Mouse (Mus musculus) midbrain, embryonic 16.5 days (tissue): ENCODE measurements around the gene Sdr9c7. TPM values are rescaled to one million over a fixed set of nuclear protein-coding genes. Genes with fewer than 3 reads are reported as not detected.
"Not testable (repeated sequence)": the region's sequence is repeated elsewhere in the genome, so short reads cannot be mapped to it uniquely, and the experiment has no call there.

Source experiments
- ATAC-seq: fragments of 200-750 bp; cut with Nextera tagmentation; 2 replicates; pipeline ENCODE4 v1.8.0; 2017; ENCODE audit warnings: moderate TSS enrichment
- H3K27ac ChIP-seq: fragments of 300-500 bp; sonication (generic); 2 replicates; pipeline ENCODE4 v1.5.1; 2014; ENCODE audit warnings: mild to moderate bottlenecking, low read length, mixed read lengths
- H3K27me3 ChIP-seq: fragments of 300-500 bp; sonication (generic); 2 replicates; pipeline ENCODE4 v1.6.1; 2014; ENCODE audit warnings: low read depth, low read length, mixed read lengths; ENCODE audit not compliant: control insufficient read depth, insufficient read depth
- H3K36me3 ChIP-seq: fragments of 300-500 bp; sonication (generic); 2 replicates; pipeline ENCODE4 v1.6.1; 2014; ENCODE audit warnings: mild to moderate bottlenecking, low read length, moderate library complexity, mixed read lengths; ENCODE audit not compliant: control insufficient read depth, insufficient read depth
- H3K4me1 ChIP-seq: fragments of 300-500 bp; sonication (generic); 2 replicates; pipeline ENCODE4 v1.6.1; 2014; ENCODE audit warnings: mild to moderate bottlenecking, low read length, mixed read lengths; ENCODE audit not compliant: control insufficient read depth, insufficient read depth
- H3K4me2 ChIP-seq: fragments of 300-500 bp; sonication (generic); 2 replicates; pipeline ENCODE4 v1.6.1; 2014; ENCODE audit warnings: mild to moderate bottlenecking, low read length, mixed read lengths
- H3K4me3 ChIP-seq: fragments of 300-500 bp; sonication (generic); 2 replicates; pipeline ENCODE4 v1.5.1; 2014; ENCODE audit warnings: low read depth, mild to moderate bottlenecking, low read length, moderate library complexity, mixed read lengths
- H3K9ac ChIP-seq: fragments of 300-500 bp; sonication (generic); 2 replicates; pipeline ENCODE4 v1.6.1; 2014; ENCODE audit warnings: low read depth, low read length, mixed read lengths
- H3K9me3 ChIP-seq: fragments of 300-500 bp; sonication (generic); replicated peaks from 2 replicates; pipeline ENCODE4 v1.6.1; 2014; ENCODE audit warnings: mild to moderate bottlenecking, low read length, mixed read lengths; ENCODE audit not compliant: control insufficient read depth, poor library complexity, severe bottlenecking
- WGBS: fragments of 180-500 bp; shearing (Covaris S2); extraction: QIAGEN DNeasy Blood & Tissue Kit; methylation state at CpG from one replicate; pipeline ENCODE4 v1.1.7; 2014; 5-methylcytosine and 5-hydroxymethylcytosine counted together
- polyA plus RNA-seq: library from polyadenylated mRNA; unstranded; fragments of >200 nt; fragmentation: Nextera tagmentation; extraction: Ambion mirVana; gene quantifications from 2 replicates; pipeline ENCODE4 v1.2.1, GENCODE M21; 2015

Gene Sdr9c7
- polyA plus RNA-seq, 1 experiment from 2014 or later = not detected

DNA sequence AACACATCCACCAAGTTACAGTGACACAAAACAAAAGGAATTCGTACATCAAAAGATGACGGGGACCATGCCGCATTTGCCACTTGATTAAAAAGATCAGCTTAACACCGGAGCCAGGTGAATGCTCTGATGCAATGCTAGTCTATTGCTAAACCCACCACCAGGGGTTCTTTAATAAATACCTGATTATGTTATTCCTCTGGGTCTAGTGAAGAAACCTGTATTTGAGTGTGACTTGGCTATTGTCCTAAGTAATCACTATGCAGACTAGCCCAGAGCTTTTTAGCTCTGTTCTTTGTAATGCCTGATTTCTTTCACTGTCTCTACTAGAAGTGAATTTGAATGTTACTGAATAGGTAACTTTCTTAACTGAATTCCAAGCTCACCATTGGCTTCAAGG is 17.3 kb upstream of the Sdr9c7 start:
- H3K9me3 ChIP-seq = no peaks in the 10 kb centered on the region
- ATAC-seq = no peak
- H3K27ac ChIP-seq = no peak overlapping the region
- no peak overlapping the region for H3K9ac ChIP-seq
- WGBS = 78% methylated on average over 4 of the region's 4 CpGs
- no peak overlapping the region for H3K4me3 ChIP-seq
- H3K27me3 ChIP-seq = no peaks in the 10 kb centered on the region
- H3K4me2 ChIP-seq = no peak overlapping the region
- no peaks in the 10 kb centered on the region for H3K4me1 ChIP-seq
- no peaks in the 10 kb centered on the region for H3K36me3 ChIP-seq

- 73% methylated on average over 1 of the region's 1 CpGs for WGBS
- no peak overlapping the region for H3K4me3 ChIP-seq
- H3K27ac ChIP-seq = no peak overlapping the region
- no peaks in the 10 kb centered on the region for H3K36me3 ChIP-seq
- no peaks in the 10 kb centered on the region for H3K4me1 ChIP-seq
- H3K9me3 ChIP-seq = no peaks in the 10 kb centered on the region
- no peaks in the 10 kb centered on the region for H3K27me3 ChIP-seq
- H3K9ac ChIP-seq = no peak overlapping the region
- no peak overlapping the region for H3K4me2 ChIP-seq
- no peak for ATAC-seq
These were observed 11.8 kb upstream of the Sdr9c7 start for GRCm38 (mm10) chr10:127886551-127886950.

- no peak overlapping the region for H3K4me3 ChIP-seq
- no peak for ATAC-seq
- H3K4me2 ChIP-seq = no peak overlapping the region
- H3K9me3 ChIP-seq = no peaks in the 10 kb centered on the region
- H3K36me3 ChIP-seq = no peaks in the 10 kb centered on the region
- H3K27ac ChIP-seq = no peak overlapping the region
- no peaks in the 10 kb centered on the region for H3K4me1 ChIP-seq
- no peaks in the 10 kb centered on the region for H3K27me3 ChIP-seq
- H3K9ac ChIP-seq = no peak overlapping the region
- WGBS = 87% methylated on average over 4 of the region's 4 CpGs
These were observed 11.3 kb upstream of the Sdr9c7 start for GRCm38 (mm10) chr10:127886971-127887370.

- no peak for ATAC-seq
- H3K9me3 ChIP-seq = no peaks in the 10 kb centered on the region
- no peak within 1 kb of the TSS for H3K4me3 ChIP-seq
These were observed 9.7 kb upstream of the Sdr9c7 start, which contains the start of gene Rdh7 for GRCm38 (mm10) chr10:127888605-127889004. Rdh7 (minus strand) TSS chr10:127888817.

DNA sequence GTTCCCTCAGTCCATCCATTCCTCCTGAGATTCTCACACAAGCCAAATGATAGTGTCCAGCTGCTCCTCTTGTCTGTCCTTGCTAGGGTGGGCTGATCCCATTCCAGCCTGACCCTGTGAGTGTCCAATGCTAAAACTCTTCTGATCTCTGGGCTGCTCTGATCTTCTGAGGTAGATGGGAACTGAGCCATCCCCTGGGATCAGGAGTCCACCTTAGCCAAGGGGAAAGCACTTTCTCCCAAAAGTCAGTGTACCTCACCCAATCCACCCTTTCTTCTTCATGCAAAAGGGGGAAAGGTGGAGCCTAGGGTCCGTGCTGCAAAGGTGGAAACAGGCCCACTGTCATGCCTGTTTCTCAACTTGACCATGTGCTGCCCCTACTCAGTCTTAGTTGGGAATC is 6.8 kb upstream of the Sdr9c7 start:
- H3K4me1 ChIP-seq = no peaks in the 10 kb centered on the region
- no peaks in the 10 kb centered on the region for H3K9me3 ChIP-seq
- 64% methylated on average over 1 of the region's 1 CpGs for WGBS
- ATAC-seq = no peak
- H3K27me3 ChIP-seq = no peaks in the 10 kb centered on the region
- no peak overlapping the region for H3K4me3 ChIP-seq
- H3K36me3 ChIP-seq = no peaks in the 10 kb centered on the region
- H3K9ac ChIP-seq = no peak overlapping the region
- H3K4me2 ChIP-seq = no peak overlapping the region
- H3K27ac ChIP-seq = no peak overlapping the region

More at GRCm38 (mm10) chr10:127888605-127889004, 9.7 kb upstream of the Sdr9c7 start, which contains the start of gene Rdh7:
- no peak within 1 kb of the TSS for H3K9ac ChIP-seq
- H3K27ac ChIP-seq = no peak within 1 kb of the TSS
- H3K4me1 ChIP-seq = no peaks in the 10 kb centered on the region
- no peaks in the 10 kb centered on the region for H3K27me3 ChIP-seq
- H3K4me2 ChIP-seq = no peak within 1 kb of the TSS
- no peaks in the 10 kb centered on the region for H3K36me3 ChIP-seq

- not testable (repeated sequence) for ATAC-seq, H3K4me3 ChIP-seq, H3K9me3 ChIP-seq, H3K9ac ChIP-seq, H3K27ac ChIP-seq, H3K4me2 ChIP-seq, H3K36me3 ChIP-seq, H3K27me3 ChIP-seq, H3K4me1 ChIP-seq
- WGBS = 65% methylated on average over 5 of the region's 5 CpGs
These were observed 4.9 kb upstream of the Sdr9c7 start for GRCm38 (mm10) chr10:127893163-127894022.

- Histone ChIP-seq H3K36me3 (no peaks in the 10 kb centered on the region), H3K9me3 (no peaks in the 10 kb centered on the region), H3K4me3 (no peak overlapping the region), H3K4me2 (no peak overlapping the region), H3K4me1 (no peaks in the 10 kb centered on the region), H3K27ac (no peak overlapping the region), H3K9ac (no peak overlapping the region), H3K27me3 (no peaks in the 10 kb centered on the region)
- 76% methylated on average over 5 of the region's 5 CpGs for WGBS
- no peak for ATAC-seq
These were observed 1.6 kb upstream of the Sdr9c7 start for GRCm38 (mm10) chr10:127896705-127897104.

DNA sequence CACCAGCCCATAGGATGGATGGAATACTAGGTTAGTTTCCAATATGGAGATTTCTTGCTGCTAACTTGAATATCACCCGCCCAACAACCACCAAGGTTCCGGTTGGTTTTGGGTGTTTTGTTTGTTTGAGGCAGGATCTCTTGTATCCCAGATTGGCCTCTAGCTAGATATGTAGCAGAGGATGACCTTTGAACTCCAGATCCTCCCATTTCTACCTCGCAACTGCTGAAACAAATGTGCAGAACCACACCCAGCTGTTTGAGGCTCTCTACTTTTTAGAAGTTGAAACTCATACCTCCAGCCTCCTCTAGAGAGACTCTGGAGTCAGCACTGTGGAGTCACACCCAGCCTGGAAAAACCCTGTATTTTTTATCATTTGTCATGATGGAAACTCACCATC is 812 bp upstream of the Sdr9c7 start:
- no peaks in the 10 kb centered on the region for H3K36me3 ChIP-seq
- H3K4me3 ChIP-seq = no peak overlapping the region
- H3K4me1 ChIP-seq = no peaks in the 10 kb centered on the region
- no peak overlapping the region for H3K27ac ChIP-seq
- no peak for ATAC-seq
- no peak overlapping the region for H3K4me2 ChIP-seq
- H3K9me3 ChIP-seq = no peaks in the 10 kb centered on the region
- H3K9ac ChIP-seq = no peak overlapping the region
- H3K27me3 ChIP-seq = no peaks in the 10 kb centered on the region
- WGBS = 90% methylated on average over 3 of the region's 3 CpGs

- H3K4me3 ChIP-seq = no peak overlapping the region
- no peak overlapping the region for H3K27ac ChIP-seq
- no peaks in the 10 kb centered on the region for H3K36me3 ChIP-seq
- no peaks in the 10 kb centered on the region for H3K4me1 ChIP-seq
- no peaks in the 10 kb centered on the region for H3K27me3 ChIP-seq
- no peak overlapping the region for H3K4me2 ChIP-seq
- H3K9me3 ChIP-seq = no peaks in the 10 kb centered on the region
- no peak overlapping the region for H3K9ac ChIP-seq
- 78% methylated on average over 5 of the region's 5 CpGs for WGBS
- no peak for ATAC-seq
These were observed 1.5 kb downstream of the Sdr9c7 start for GRCm38 (mm10) chr10:127899783-127900182.
